Mouse (Mus musculus) limb, embryonic 13.5 days (tissue): ENCODE results near the gene Mta3. TPM values are rescaled to one million over a fixed set of nuclear protein-coding genes. Genes with fewer than 3 reads are reported as not detected.
"Not testable (repeated sequence)": the region's sequence is repeated elsewhere in the genome, so short reads cannot be mapped to it uniquely, and the experiment has no call there.

ENCODE experiments used
- ATAC-seq: fragments of 200-750 bp; cut with Nextera tagmentation; 2 replicates; pipeline ENCODE4 v1.8.0; 2017; ENCODE audit warnings: low read depth, moderate number of reproducible peaks, moderate TSS enrichment; ENCODE audit not compliant: low FRiP score
- H3K27ac ChIP-seq: fragments of 300-500 bp; sonication (generic); 2 replicates; pipeline ENCODE4 v1.5.1; 2015; ENCODE audit warnings: inconsistent platforms, mild to moderate bottlenecking, moderate library complexity
- H3K27me3 ChIP-seq: fragments of 300-500 bp; sonication (generic); 2 replicates; pipeline ENCODE4 v1.6.1; 2015; ENCODE audit warnings: mild to moderate bottlenecking, inconsistent platforms
- H3K36me3 ChIP-seq: fragments of 300-500 bp; sonication (generic); 2 replicates; pipeline ENCODE4 v1.6.1; 2015; ENCODE audit warnings: inconsistent platforms, mild to moderate bottlenecking, moderate library complexity
- H3K4me1 ChIP-seq: fragments of 300-500 bp; sonication (generic); 2 replicates; pipeline ENCODE4 v1.6.1; 2015; ENCODE audit warnings: inconsistent platforms
- H3K4me2 ChIP-seq: fragments of 300-500 bp; sonication (generic); replicated peaks from 2 replicates; pipeline ENCODE4 v1.6.1; 2015; ENCODE audit warnings: inconsistent platforms, mild to moderate bottlenecking, moderate library complexity
- H3K4me3 ChIP-seq: fragments of 300-500 bp; sonication (generic); 2 replicates; pipeline ENCODE4 v1.5.1; 2015; ENCODE audit warnings: moderate library complexity, mild to moderate bottlenecking, inconsistent platforms
- H3K9ac ChIP-seq: fragments of 300-500 bp; sonication (generic); 2 replicates; pipeline ENCODE4 v1.6.1; 2015; ENCODE audit warnings: mild to moderate bottlenecking, inconsistent platforms
- H3K9me3 ChIP-seq: fragments of 300-500 bp; sonication (generic); 2 replicates; pipeline ENCODE4 v1.6.1; 2016; ENCODE audit warnings: inconsistent platforms
- WGBS: fragments of 180-500 bp; shearing (Covaris S2); methylation state at CpG from one replicate; pipeline ENCODE4 v1.1.7; 2015; 5-methylcytosine and 5-hydroxymethylcytosine counted together
- polyA plus RNA-seq: library from polyadenylated mRNA; unstranded; fragments of >200 nt; fragmentation: Nextera tagmentation; extraction: Ambion mirVana; gene quantifications from 2 replicates; pipeline ENCODE4 v1.2.1, GENCODE M21; 2015

The Mta3 gene
- polyA plus RNA-seq, 1 experiment from 2014 or later, result 47.9 TPM

- H3K36me3 ChIP-seq, result no peaks in the 10 kb centered on the region
- peaks cover 5% of the 10 kb centered on the region; the same call in 1 of the 2 replicates for H3K9me3 ChIP-seq
- no peak overlapping the region for H3K4me2 ChIP-seq
- H3K4me1 ChIP-seq, result no peaks in the 10 kb centered on the region
- H3K4me3 ChIP-seq, result no peak overlapping the region
- WGBS, result 80% methylated on average over 9 of the region's 9 CpGs
- no peak for ATAC-seq
- no peak overlapping the region for H3K27ac ChIP-seq
- no peak overlapping the region for H3K9ac ChIP-seq
- no peaks in the 10 kb centered on the region for H3K27me3 ChIP-seq
These were observed 12.0 kb upstream of the Mta3 start for GRCm38 (mm10) chr17:83693941-83694340.

GRCm38 (mm10) chr17:83695785-83696184, 10.2 kb upstream of the Mta3 start:
- Histone ChIP-seq H3K27ac (no peak overlapping the region), H3K9me3 (peaks cover 5% of the 10 kb centered on the region; the same call in 1 of the 2 replicates), H3K36me3 (no peaks in the 10 kb centered on the region), H3K4me2 (no peak overlapping the region), H3K27me3 (no peaks in the 10 kb centered on the region), H3K4me1 (no peaks in the 10 kb centered on the region), H3K9ac (no peak overlapping the region), H3K4me3 (no peak overlapping the region)
- 65% methylated on average over 2 of the region's 2 CpGs for WGBS
- no peak for ATAC-seq

- H3K9ac ChIP-seq, result no peak overlapping the region
- H3K27me3 ChIP-seq, result no peaks in the 10 kb centered on the region
- no peaks in the 10 kb centered on the region for H3K4me1 ChIP-seq
- H3K36me3 ChIP-seq, result no peaks in the 10 kb centered on the region
- H3K4me2 ChIP-seq, result no peak overlapping the region
- H3K9me3 ChIP-seq, result no peaks in the 10 kb centered on the region
- ATAC-seq, result no peak
- no peak overlapping the region for H3K27ac ChIP-seq
- H3K4me3 ChIP-seq, result no peak overlapping the region
- WGBS, result 78% methylated on average over 8 of the region's 8 CpGs
These were observed 6.8 kb upstream of the Mta3 start for GRCm38 (mm10) chr17:83699062-83699724.

GRCm38 (mm10) chr17:83700125-83700524, 5.8 kb upstream of the Mta3 start:
- Histone ChIP-seq H3K27me3 (no peaks in the 10 kb centered on the region), H3K27ac (no peak overlapping the region), H3K4me2 (no peak overlapping the region), H3K4me1 (no peaks in the 10 kb centered on the region), H3K4me3 (no peak overlapping the region), H3K9me3 (no peaks in the 10 kb centered on the region), H3K9ac (no peak overlapping the region), H3K36me3 (no peaks in the 10 kb centered on the region)
- no peak for ATAC-seq
- 73% methylated on average over 9 of the region's 9 CpGs for WGBS

- Histone ChIP-seq H3K9ac (no peak overlapping the region), H3K27ac (no peak overlapping the region), H3K9me3 (no peaks in the 10 kb centered on the region), H3K36me3 (peaks cover 6% of the 10 kb centered on the region), H3K4me2 (no peak overlapping the region), H3K4me3 (no peak overlapping the region), H3K27me3 (no peaks in the 10 kb centered on the region), H3K4me1 (peaks cover 16% of the 10 kb centered on the region)
- no peak for ATAC-seq
- WGBS, result 90% methylated on average over 5 of the region's 5 CpGs
These were observed 1.5 kb upstream of the Mta3 start for GRCm38 (mm10) chr17:83704469-83704868.

- peak overlapping the region; percentile 81 for H3K4me2 ChIP-seq
- peak overlapping the region; percentile 82 for H3K4me3 ChIP-seq
- ATAC-seq, result peak; percentile 60
- H3K9me3 ChIP-seq, result no peaks in the 10 kb centered on the region
- H3K27ac ChIP-seq, result peak overlapping the region; percentile 97
- peaks cover 15% of the 10 kb centered on the region for H3K36me3 ChIP-seq
- H3K27me3 ChIP-seq, result no peaks in the 10 kb centered on the region
- H3K4me1 ChIP-seq, result peaks cover 16% of the 10 kb centered on the region
- WGBS, result 2% methylated on average over 35 of the region's 38 CpGs
- peak overlapping the region; percentile 86 for H3K9ac ChIP-seq
These were observed 429 bp upstream of the Mta3 start for GRCm38 (mm10) chr17:83705352-83706115.

- no peaks in the 10 kb centered on the region for H3K27me3 ChIP-seq
- peaks cover 16% of the 10 kb centered on the region for H3K4me1 ChIP-seq
- ATAC-seq, result peak; percentile 73
- H3K4me3 ChIP-seq, result peak overlapping the region; percentile 82
- peak overlapping the region; percentile 86 for H3K9ac ChIP-seq
- peak overlapping the region; percentile 97 for H3K27ac ChIP-seq
- under 1% methylated on average over 19 of the region's 19 CpGs for WGBS
- H3K4me2 ChIP-seq, result peak overlapping the region; percentile 81
- H3K9me3 ChIP-seq, result no peaks in the 10 kb centered on the region
- peaks cover 26% of the 10 kb centered on the region for H3K36me3 ChIP-seq
These were observed 697 bp downstream of the Mta3 start for GRCm38 (mm10) chr17:83706594-83707126.

- H3K9ac ChIP-seq, result no peak overlapping the region
- H3K4me1 ChIP-seq, result peaks cover 16% of the 10 kb centered on the region
- H3K4me3 ChIP-seq, result peak overlapping the region; percentile 82
- peaks cover 33% of the 10 kb centered on the region for H3K36me3 ChIP-seq
- H3K27ac ChIP-seq, result peak overlapping the region; percentile 33; the same call in 1 of the 2 replicates
- H3K27me3 ChIP-seq, result no peaks in the 10 kb centered on the region
- H3K9me3 ChIP-seq, result no peaks in the 10 kb centered on the region
- peak overlapping the region; percentile 81 for H3K4me2 ChIP-seq
- 82% methylated on average over 4 of the region's 4 CpGs for WGBS
- ATAC-seq, result no peak
These were observed 1.4 kb downstream of the Mta3 start for GRCm38 (mm10) chr17:83707372-83707771.

GRCm38 (mm10) chr17:83707846-83708245, 1.9 kb downstream of the Mta3 start:
- H3K4me1 ChIP-seq, result peaks cover 16% of the 10 kb centered on the region
- no peak overlapping the region for H3K27ac ChIP-seq
- no peaks in the 10 kb centered on the region for H3K9me3 ChIP-seq
- H3K27me3 ChIP-seq, result no peaks in the 10 kb centered on the region
- ATAC-seq, result no peak
- 92% methylated on average over 6 of the region's 6 CpGs for WGBS
- peaks cover 37% of the 10 kb centered on the region for H3K36me3 ChIP-seq
- peak overlapping the region; percentile 81 for H3K4me2 ChIP-seq
- H3K9ac ChIP-seq, result no peak overlapping the region
- H3K4me3 ChIP-seq, result peak overlapping the region; percentile 82; the same call in 1 of the 2 replicates

- Histone ChIP-seq H3K4me1 (peaks cover 16% of the 10 kb centered on the region), H3K27ac (no peak overlapping the region), H3K27me3 (no peaks in the 10 kb centered on the region), H3K4me3 (no peak overlapping the region), H3K9ac (no peak overlapping the region), H3K36me3 (peaks cover 40% of the 10 kb centered on the region), H3K9me3 (no peaks in the 10 kb centered on the region), H3K4me2 (no peak overlapping the region)
- 90% methylated on average over 10 of the region's 10 CpGs for WGBS
- no peak for ATAC-seq
These were observed 2.3 kb downstream of the Mta3 start for GRCm38 (mm10) chr17:83708256-83708655.

- WGBS, result 88% methylated on average over 6 of the region's 6 CpGs
- no peak for ATAC-seq
- Histone ChIP-seq H3K9me3 (no peaks in the 10 kb centered on the region), H3K9ac (no peak overlapping the region), H3K27ac (no peak overlapping the region), H3K4me2 (no peak overlapping the region), H3K36me3 (peaks cover 40% of the 10 kb centered on the region), H3K4me3 (no peak overlapping the region), H3K4me1 (peaks cover 16% of the 10 kb centered on the region), H3K27me3 (no peaks in the 10 kb centered on the region)
These were observed 2.9 kb downstream of the Mta3 start for GRCm38 (mm10) chr17:83708891-83709290.

- not testable (repeated sequence) for H3K9me3 ChIP-seq, H3K27me3 ChIP-seq, H3K4me3 ChIP-seq, ATAC-seq, H3K27ac ChIP-seq, H3K4me2 ChIP-seq, H3K9ac ChIP-seq
- WGBS, result 94% methylated on average over 3 of the region's 3 CpGs
- peaks cover 16% of the 10 kb centered on the region for H3K4me1 ChIP-seq
- peaks cover 43% of the 10 kb centered on the region for H3K36me3 ChIP-seq
These were observed 3.6 kb downstream of the Mta3 start for GRCm38 (mm10) chr17:83709517-83709916.
